Mouse (Mus musculus) forebrain, embryonic 16.5 days (tissue): ENCODE measurements at regions not wholly inside any gene's neighbourhood (a gene's known extent, or its start where the extent isn't known, plus 50 kb on each side); places are given as distances from the start of the nearest gene placed in this dataset.

Experiments
- ATAC-seq: fragments of 200-750 bp; cut with Nextera tagmentation; 2 replicates; pipeline ENCODE4 v1.8.0; 2017; ENCODE audit warnings: mild to moderate bottlenecking, moderate library complexity
- H3K27ac ChIP-seq: fragments of 300-500 bp; sonication (generic); 2 replicates; pipeline ENCODE4 v1.5.1; 2014; ENCODE audit warnings: low read length, control low read depth
- H3K27me3 ChIP-seq: fragments of 300-500 bp; sonication (generic); replicated peaks from 2 replicates; pipeline ENCODE4 v1.6.1; 2014; ENCODE audit warnings: low read length; ENCODE audit not compliant: control insufficient read depth, insufficient read depth
- H3K36me3 ChIP-seq: fragments of 300-500 bp; sonication (generic); 2 replicates; pipeline ENCODE4 v1.6.1; 2014; ENCODE audit not compliant: control insufficient read depth, insufficient read depth
- H3K4me1 ChIP-seq: fragments of 300-500 bp; sonication (generic); replicated peaks from 2 replicates; pipeline ENCODE4 v1.6.1; 2014; ENCODE audit warnings: low read length; ENCODE audit not compliant: control insufficient read depth, insufficient read depth
- H3K4me2 ChIP-seq: fragments of 300-500 bp; sonication (generic); 2 replicates; pipeline ENCODE4 v1.6.1; 2014; ENCODE audit warnings: mild to moderate bottlenecking, low read length, control low read depth
- H3K4me3 ChIP-seq: fragments of 300-500 bp; sonication (generic); replicated peaks from 2 replicates; pipeline ENCODE4 v1.5.1; 2014; ENCODE audit warnings: mild to moderate bottlenecking, low read length, control low read depth
- H3K9ac ChIP-seq: fragments of 300-500 bp; sonication (generic); replicated peaks from 2 replicates; pipeline ENCODE4 v1.6.1; 2014; ENCODE audit warnings: low read depth, low read length, control low read depth
- H3K9me3 ChIP-seq: fragments of 300-500 bp; sonication (generic); 2 replicates; pipeline ENCODE4 v1.6.1; 2016; ENCODE audit warnings: low read length; ENCODE audit not compliant: control insufficient read depth
- WGBS: fragments of 180-500 bp; shearing (Covaris S2); extraction: QIAGEN DNeasy Blood & Tissue Kit; methylation state at CpG from one replicate; pipeline ENCODE4 v1.1.7; 2014; 5-methylcytosine and 5-hydroxymethylcytosine counted together

- H3K9me3 ChIP-seq = no peaks in the 10 kb centered on the region
- WGBS = 87% methylated on average over 2 of the region's 2 CpGs
- H3K4me3 ChIP-seq = no peak overlapping the region
- no peak overlapping the region for H3K9ac ChIP-seq
- ATAC-seq = no peak
- H3K4me2 ChIP-seq = no peak overlapping the region
- H3K27ac ChIP-seq = no peak overlapping the region
- no peaks in the 10 kb centered on the region for H3K36me3 ChIP-seq
- H3K27me3 ChIP-seq = no peaks in the 10 kb centered on the region
- peaks cover 6% of the 10 kb centered on the region for H3K4me1 ChIP-seq
These were observed 68.9 kb upstream of the Cd180 start for GRCm38 (mm10) chr13:102624461-102624860.

- Histone ChIP-seq H3K4me2 (no peak overlapping the region), H3K27me3 (no peaks in the 10 kb centered on the region), H3K27ac (no peak overlapping the region; the same call in 1 of the 2 replicates), H3K4me1 (peaks cover 6% of the 10 kb centered on the region), H3K9me3 (no peaks in the 10 kb centered on the region), H3K9ac (no peak overlapping the region), H3K36me3 (no peaks in the 10 kb centered on the region), H3K4me3 (no peak overlapping the region)
- WGBS = 72% methylated on average over 8 of the region's 8 CpGs
- 0 out of 2 replicates have a peak, but pooled peaks have one; percentile 26 for ATAC-seq
These were observed 68.1 kb upstream of the Cd180 start for GRCm38 (mm10) chr13:102625171-102625835.

DNA sequence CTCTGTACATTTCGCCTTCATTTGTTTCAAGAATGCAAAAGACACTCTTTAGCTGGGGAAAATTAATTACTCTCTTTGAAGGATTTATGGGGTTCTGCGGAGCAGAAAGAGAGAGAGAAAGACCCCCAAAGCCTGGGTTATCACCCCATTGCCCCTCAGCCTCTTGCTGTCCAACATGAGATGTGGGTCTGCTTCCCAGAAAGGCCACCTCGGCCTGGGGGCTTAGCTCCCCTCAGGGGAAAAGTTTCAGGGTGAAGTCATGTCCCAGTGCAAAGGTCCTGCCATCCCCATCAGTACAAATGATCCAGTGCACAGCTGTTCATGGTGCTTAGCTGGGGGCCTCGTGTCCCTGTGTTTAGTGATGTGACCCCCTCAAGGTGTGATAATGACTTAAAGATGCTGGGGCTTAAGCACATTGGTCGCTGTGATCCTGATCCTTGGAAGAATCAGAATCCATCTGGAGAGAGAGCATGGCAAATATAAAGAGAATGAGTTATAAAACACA lies 67.5 kb upstream of the Cd180 start:
- 68% methylated on average over 5 of the region's 5 CpGs for WGBS
- Histone ChIP-seq H3K4me1 (peaks cover 6% of the 10 kb centered on the region), H3K36me3 (no peaks in the 10 kb centered on the region), H3K4me3 (no peak overlapping the region), H3K27me3 (no peaks in the 10 kb centered on the region), H3K9me3 (no peaks in the 10 kb centered on the region), H3K27ac (peak overlapping the region; percentile 18; the same call in 1 of the 2 replicates), H3K4me2 (no peak overlapping the region), H3K9ac (no peak overlapping the region)
- ATAC-seq = no peak

- H3K9me3 ChIP-seq = no peaks in the 10 kb centered on the region
- H3K4me1 ChIP-seq = peaks cover 6% of the 10 kb centered on the region
- 84% methylated on average over 4 of the region's 4 CpGs for WGBS
- no peak overlapping the region for H3K4me2 ChIP-seq
- ATAC-seq = no peak
- no peak overlapping the region for H3K9ac ChIP-seq
- H3K27ac ChIP-seq = no peak overlapping the region
- H3K4me3 ChIP-seq = no peak overlapping the region
- no peaks in the 10 kb centered on the region for H3K36me3 ChIP-seq
- H3K27me3 ChIP-seq = no peaks in the 10 kb centered on the region
These were observed 65.6 kb upstream of the Cd180 start for GRCm38 (mm10) chr13:102627786-102628185.

GRCm38 (mm10) chr13:102629176-102629575 lies 64.2 kb upstream of the Cd180 start:
- Histone ChIP-seq H3K9me3 (no peaks in the 10 kb centered on the region), H3K4me2 (no peak overlapping the region), H3K4me1 (peaks cover 6% of the 10 kb centered on the region), H3K9ac (no peak overlapping the region), H3K27ac (no peak overlapping the region), H3K4me3 (no peak overlapping the region), H3K36me3 (no peaks in the 10 kb centered on the region), H3K27me3 (no peaks in the 10 kb centered on the region)
- no peak for ATAC-seq
- 26% methylated on average over 7 of the region's 7 CpGs for WGBS

GRCm38 (mm10) chr13:102634236-102634957 lies 59.0 kb upstream of the Cd180 start:
- ATAC-seq = no peak
- WGBS = 96% methylated on average over 10 of the region's 10 CpGs
- Histone ChIP-seq H3K4me1 (peaks cover 5% of the 10 kb centered on the region; the same call in 1 of the 2 replicates), H3K9me3 (peaks cover 3% of the 10 kb centered on the region; the same call in 1 of the 2 replicates), H3K4me2 (no peak overlapping the region), H3K27ac (no peak overlapping the region), H3K27me3 (no peaks in the 10 kb centered on the region), H3K4me3 (no peak overlapping the region), H3K9ac (no peak overlapping the region), H3K36me3 (no peaks in the 10 kb centered on the region)

GRCm38 (mm10) chr13:102636032-102636431 lies 57.3 kb upstream of the Cd180 start:
- H3K27me3 ChIP-seq = no peaks in the 10 kb centered on the region
- no peak overlapping the region for H3K9ac ChIP-seq
- no peak overlapping the region for H3K4me3 ChIP-seq
- H3K4me2 ChIP-seq = no peak overlapping the region
- no peak for ATAC-seq
- H3K9me3 ChIP-seq = peaks cover 3% of the 10 kb centered on the region; the same call in 1 of the 2 replicates
- peaks cover 5% of the 10 kb centered on the region; the same call in 1 of the 2 replicates for H3K4me1 ChIP-seq
- WGBS = 63% methylated on average over 8 of the region's 8 CpGs
- H3K36me3 ChIP-seq = no peaks in the 10 kb centered on the region
- H3K27ac ChIP-seq = no peak overlapping the region

- Histone ChIP-seq H3K9me3 (peaks cover 3% of the 10 kb centered on the region; the same call in 1 of the 2 replicates), H3K27me3 (no peaks in the 10 kb centered on the region), H3K36me3 (no peaks in the 10 kb centered on the region), H3K4me1 (peaks cover 5% of the 10 kb centered on the region; the same call in 1 of the 2 replicates), H3K4me3 (no peak overlapping the region), H3K9ac (no peak overlapping the region), H3K4me2 (no peak overlapping the region), H3K27ac (no peak overlapping the region)
- WGBS = 6% methylated on average over 5 of the region's 5 CpGs
- peak; percentile 64 for ATAC-seq
These were observed 56.3 kb upstream of the Cd180 start for GRCm38 (mm10) chr13:102637059-102637458.

DNA sequence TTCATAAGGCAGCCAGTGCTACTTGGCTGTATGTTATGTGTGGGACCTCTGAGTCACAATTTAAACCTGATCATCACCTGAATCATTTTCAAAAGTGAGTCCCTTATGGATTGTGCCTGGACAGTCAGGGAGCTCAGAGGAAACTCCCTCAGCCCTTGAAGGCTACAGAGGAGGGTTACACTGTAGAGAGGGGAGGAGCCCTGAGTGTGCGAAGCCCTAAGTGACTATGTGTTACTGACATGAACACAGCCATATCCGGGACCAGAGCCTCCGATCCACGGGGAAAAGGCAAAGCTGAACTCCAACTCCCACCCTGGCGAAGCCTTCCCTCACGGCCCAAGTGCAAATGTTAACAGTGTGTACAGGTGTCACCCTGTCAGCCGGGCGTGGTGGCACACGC lies 53.7 kb upstream of the Cd180 start:
- H3K9me3 ChIP-seq = peaks cover 3% of the 10 kb centered on the region; the same call in 1 of the 2 replicates
- H3K4me1 ChIP-seq = peaks cover 12% of the 10 kb centered on the region; the same call in 1 of the 2 replicates
- no peak overlapping the region for H3K4me3 ChIP-seq
- WGBS = 95% methylated on average over 9 of the region's 9 CpGs
- H3K27ac ChIP-seq = no peak overlapping the region
- no peak overlapping the region for H3K9ac ChIP-seq
- H3K4me2 ChIP-seq = no peak overlapping the region
- H3K36me3 ChIP-seq = no peaks in the 10 kb centered on the region
- no peaks in the 10 kb centered on the region for H3K27me3 ChIP-seq
- no peak for ATAC-seq
